Mouse (Mus musculus): Measurements from ENCODE around the gene Map2k2.
"Not testable (repeated sequence)": the region's sequence is repeated elsewhere in the genome, so short reads cannot be mapped to it uniquely, and the experiment has no call there.

The Map2k2 gene

DNA sequence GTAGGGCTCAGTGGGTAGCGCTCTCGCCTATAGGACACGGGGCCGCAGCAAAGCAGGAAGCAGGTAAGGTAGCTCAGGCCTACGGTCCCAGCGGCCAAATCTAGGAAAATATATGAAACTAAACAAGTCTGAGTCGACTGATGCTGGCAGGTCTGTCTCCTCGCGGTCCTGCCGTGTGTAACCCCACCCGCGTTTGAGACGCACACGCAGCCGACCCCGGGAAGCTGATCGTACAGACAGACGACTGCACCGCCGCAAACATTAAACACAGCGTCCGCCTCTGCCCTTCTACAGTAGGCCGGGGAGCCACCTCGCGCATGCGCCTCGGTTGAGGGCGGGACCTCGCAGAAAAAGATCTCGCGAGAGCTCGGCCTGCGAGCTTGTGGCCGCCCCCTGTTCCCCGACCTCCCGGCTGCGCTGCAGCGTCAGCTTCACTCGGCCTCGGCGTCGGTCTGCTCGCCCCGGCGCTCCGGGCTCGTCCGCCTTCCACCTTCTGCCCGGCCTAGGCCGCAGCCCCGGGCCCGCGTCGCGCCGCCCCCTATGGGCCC lies at the start of gene Map2k2:
TSS of gene Map2k2 (plus strand) at position 351 of the 548 bp plus-strand sequence.
- DNase-seq (ENCODE audit: low spot score in 2 of 2), result peak; percentile 92

DNA sequence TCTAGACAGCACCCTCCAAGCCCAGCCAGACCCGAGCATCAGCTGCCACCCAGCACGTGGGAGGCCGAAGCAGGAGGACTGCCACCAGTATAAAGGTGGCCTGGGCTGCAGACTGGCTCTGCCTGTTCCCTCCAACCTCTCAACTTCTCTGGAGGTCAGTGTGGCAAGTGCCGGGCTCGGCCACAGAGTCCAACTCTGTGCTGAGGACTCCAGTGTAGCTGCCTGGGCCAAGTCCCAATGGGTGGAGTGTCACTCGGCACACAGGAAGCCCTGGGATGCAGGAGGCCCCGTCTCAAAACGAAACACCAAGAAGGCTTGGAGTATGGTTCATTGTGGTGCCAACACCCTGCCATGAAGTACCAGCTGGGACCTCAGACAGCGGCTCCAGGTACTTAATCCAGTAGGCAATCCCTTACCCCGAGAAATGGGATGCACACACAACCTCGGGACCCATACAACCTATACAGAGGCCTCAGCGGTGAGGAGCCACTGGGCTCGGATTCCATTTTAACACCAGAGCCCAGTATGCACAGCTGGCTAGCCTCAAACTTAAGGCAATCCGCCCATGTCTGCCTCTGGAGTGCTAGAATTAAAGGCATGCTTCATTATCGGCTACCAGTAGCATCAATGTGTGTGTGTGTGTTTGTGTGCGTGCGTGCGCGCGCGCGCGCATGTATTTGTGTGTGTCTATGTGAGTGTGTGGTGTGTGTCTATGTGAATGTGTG lies 48.1 kb upstream of the Map2k2 start:
- no peak for DNase-seq (ENCODE audit: low spot score in 2 of 2)

DNA sequence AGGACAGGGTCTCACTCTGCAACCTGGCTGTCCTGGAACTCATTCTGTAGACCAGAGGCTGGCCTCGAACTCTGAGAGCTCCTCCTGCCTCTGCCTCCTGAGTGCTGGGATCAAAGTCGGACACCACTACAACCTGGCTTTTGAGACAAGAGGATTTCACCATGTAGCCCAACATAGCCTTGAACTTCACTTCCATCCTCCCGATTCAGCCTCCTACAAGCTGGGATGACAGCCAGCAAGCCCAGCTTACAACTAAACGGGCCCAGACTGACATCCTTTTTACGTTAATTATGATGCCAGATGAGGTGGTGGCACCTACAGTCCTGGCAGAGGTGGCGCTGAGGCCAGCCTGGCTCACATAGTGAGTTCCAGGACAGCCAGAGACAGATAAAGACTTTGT lies 46.8 kb upstream of the Map2k2 start:
- no peak for DNase-seq (ENCODE audit: low spot score in 2 of 2)

DNA sequence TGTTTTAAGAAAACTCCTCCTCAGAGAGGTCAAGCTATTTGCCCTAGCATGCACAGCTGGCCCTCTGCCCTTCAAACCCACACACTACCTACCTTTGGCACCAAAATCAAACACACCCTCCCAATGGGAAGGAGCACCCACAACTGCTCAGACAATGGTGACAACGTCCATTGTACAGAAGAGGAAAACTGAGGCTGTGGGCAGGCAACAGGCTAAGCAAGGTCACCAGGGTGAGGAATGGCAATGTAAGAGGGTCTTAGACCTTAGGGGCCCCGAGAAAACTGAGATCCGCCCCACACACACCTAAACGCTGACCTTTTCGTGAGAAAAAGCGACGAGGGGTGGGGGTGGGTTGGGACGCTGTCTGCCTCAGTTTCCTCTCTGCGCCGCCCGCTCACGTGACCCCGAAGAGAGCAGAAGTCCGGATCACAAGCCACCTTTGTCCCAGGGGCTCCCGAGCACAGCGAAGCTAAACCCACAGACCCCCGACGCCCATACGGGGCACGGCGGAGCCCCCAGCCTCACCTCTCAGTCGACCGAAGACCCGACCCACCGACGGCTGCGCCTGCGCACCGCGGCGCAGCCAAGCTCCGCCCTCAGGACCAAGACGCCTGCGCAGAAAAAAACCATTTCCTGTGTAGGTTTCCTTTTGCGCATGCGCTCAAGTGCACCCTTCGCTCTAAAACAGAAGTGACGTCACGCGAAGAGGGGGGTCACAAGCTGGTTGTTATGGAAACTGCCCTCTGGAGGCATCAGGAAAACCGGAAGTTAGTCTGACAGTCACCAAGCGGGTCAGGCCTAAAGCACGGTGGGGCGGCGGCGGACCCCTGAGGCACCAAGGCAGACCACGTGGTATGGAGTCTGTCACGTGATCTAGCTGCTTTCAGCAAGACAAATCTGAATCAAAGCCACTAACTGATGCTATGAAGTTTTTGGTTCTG lies 45.8 kb upstream of the Map2k2 start, which contains the start of gene Sgta:
TSS of gene Sgta (minus strand) at position 579 of the 941 bp plus-strand sequence.
- DNase-seq (ENCODE audit: low spot score in 2 of 2), result peak; percentile 100

DNA sequence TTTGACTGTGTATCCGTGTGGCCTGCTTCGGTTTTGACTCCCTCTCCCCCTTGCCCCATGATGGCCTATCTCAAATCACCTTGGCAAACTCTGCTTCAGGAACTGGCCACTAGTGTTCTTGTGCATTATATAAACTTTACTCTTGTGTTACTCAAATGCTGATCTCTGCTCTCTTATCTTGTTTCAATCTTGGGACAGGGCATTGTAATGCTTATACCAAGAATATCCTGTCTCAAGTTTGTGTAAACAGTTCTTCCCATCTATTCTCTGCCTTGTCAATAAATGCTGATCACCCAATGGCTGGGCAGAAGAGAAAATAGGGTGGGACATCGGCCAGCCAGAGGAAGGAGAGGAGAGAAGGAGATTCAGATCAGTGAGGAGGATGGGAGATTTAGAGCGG lies 43.0 kb upstream of the Map2k2 start:
- DNase-seq (ENCODE audit: low spot score in 2 of 2), result no peak

DNA sequence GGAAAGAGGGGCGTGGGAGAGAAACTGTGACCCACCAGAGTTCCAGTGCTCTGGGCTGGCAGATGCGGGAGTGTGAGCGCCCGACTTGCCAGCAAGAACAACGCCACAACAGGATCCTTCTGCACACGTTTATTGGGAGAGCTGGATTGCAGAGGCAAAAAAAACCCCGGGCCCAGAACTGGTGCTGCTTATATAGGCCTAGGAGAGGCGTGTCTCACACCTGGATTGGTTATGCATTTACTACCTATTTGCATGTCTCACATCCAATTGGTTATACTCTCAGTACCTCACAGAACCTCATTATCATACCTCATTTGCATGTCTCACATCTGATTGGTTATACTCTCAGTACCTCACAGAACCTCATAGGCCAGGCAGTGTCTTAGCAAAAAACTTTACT lies 41.2 kb upstream of the Map2k2 start:
- DNase-seq (ENCODE audit: low spot score in 2 of 2), result not testable (repeated sequence)

DNA sequence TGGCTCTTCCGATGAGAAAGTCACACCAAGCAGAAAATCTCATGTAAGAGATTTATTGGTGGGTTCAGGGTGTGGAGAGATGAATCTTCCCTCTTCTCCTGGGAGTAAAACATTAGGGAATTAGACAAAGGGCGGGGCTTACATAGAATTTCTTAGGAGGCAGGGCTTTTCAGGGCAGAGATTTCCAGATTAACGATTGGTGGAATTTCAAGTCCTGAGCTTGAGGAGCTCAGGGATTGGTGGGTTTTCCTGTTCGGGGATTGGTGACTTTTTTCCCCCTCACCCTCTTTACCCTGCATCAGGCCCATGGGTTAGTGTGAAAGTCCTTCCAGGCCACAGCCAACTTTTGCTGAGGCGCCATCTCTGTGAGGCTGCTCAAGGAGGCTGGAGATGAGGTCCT lies 37.0 kb upstream of the Map2k2 start:
- no peak for DNase-seq (ENCODE audit: low spot score in 2 of 2)

DNA sequence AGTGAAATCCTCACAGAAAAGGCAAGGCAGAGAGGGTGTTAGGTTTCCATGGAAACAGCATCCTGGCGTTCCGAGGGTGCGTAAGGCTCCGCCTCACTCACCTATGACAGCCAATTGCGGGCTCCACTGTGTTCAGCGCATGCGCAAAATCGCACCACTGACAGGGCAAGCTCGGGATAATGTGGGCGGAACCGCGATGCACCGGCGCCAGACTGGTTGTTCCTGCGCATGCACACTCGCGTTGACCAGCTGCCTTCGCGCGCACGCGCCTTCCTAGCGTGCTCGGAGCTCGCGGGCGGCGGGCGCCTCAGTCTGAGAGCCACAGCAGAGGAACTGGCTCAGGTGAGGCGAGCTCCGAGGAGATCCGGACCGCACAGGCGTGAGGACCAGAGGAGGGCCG lies 35.9 kb upstream of the Map2k2 start, which contains the start of gene Thop1:
TSS of gene Thop1 (plus strand) at position 200 of the 400 bp plus-strand sequence.
- peak; percentile 97 to 98 for DNase-seq (ENCODE audit: low spot score in 2 of 2)

DNA sequence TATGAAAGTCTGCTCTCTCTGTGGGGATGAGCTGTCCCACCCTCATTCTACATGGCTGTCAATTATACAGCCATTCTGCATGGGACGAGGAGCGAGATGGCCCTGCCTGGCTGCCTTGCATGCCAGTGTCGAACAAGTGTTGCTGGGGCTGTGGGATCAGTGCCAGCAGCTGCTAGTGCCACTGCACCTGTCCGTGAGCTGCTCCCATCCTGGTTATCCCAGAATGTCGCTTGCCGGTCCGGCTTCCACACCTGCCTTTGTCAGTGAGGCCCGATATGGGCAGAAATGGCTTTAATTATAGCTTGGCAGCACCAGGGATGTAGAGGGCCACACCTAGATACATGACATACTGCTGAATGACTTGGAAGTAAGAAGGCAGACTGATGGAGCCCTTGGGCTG lies 33.4 kb upstream of the Map2k2 start:
- DNase-seq (ENCODE audit: low spot score in 2 of 2), result no peak

DNA sequence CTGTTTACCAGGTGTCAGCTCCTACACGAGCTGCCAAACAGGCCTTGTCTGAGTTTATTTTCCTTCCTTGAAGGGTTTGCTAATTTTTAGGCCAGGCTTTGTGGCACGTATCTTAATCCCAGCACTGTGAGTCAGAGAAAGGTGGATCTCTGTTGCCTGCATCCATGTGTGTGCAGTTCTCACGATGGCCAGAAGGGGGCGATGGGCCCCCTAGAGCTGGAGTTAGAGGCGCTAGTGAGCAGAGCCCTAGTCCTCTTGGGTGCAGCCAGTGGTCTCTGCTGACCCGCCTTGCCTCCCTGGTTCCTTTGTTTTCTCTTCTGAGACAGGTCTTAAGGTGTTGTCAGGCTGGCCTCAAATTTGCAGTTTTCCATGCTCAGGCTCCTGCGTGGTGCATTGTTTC lies 32.3 kb upstream of the Map2k2 start:
- DNase-seq (ENCODE audit: low spot score in 2 of 2), result no peak

DNA sequence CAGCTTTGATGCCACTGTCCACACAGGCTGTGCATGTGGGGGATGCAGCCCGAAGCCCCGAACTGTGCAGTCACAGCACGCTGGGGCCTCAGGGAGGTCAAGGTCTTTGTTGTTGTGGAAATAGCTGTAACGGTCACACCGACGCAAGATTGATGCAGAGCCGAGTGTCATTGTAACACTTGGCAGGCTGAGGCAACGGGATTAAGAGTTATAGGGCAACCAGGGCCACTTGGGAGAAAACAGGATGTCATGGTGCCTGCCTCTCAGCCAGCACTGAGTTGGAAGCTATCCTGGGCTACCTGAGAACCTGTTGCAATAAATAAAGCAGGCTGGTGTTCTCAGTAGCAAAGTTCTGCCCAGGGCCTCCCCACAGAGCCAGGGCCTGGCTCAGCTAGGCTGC lies 30.0 kb upstream of the Map2k2 start:
- DNase-seq (ENCODE audit: low spot score in 2 of 2), result no peak

DNA sequence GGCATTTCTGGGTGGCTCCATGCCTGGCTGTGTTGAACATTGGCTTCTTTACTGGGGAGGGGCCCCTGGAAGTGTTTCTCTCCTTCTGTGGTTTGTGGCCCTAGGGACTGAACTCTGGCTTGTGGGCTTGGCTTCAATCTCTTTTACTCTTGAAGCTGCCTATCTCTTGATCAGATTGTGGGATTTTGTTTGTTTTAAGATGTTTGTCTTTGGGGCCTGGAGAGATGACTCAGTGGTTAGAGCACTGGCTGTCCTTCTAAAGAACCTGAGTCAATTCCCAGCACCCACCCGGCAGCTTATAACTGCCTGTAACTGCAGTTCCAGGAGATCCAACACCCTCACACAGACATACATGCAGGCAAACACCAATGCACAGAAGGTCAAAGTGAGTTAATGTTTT lies 29.4 kb upstream of the Map2k2 start:
- DNase-seq (ENCODE audit: low spot score in 2 of 2), result no peak

DNA sequence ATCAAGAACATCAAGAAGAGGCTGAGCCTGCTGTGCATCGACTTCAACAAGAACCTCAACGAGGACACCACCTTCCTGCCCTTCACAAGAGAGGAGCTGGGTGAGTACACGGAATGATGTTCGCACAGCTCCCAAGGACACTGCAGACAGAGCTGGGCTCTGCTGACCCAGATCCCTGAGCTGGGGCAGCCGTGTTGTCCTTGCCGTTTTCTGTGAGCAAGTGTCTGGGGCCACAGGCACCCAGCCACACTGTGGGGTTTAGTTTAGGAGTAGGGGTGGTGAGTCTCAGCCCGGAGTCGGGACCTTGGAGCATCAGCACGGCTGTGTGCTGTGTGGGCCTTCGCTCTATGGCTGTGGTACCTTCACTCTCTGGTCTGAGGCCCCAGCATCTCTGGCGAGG lies 27.8 kb upstream of the Map2k2 start:
- DNase-seq (ENCODE audit: low spot score in 2 of 2), result no peak

DNA sequence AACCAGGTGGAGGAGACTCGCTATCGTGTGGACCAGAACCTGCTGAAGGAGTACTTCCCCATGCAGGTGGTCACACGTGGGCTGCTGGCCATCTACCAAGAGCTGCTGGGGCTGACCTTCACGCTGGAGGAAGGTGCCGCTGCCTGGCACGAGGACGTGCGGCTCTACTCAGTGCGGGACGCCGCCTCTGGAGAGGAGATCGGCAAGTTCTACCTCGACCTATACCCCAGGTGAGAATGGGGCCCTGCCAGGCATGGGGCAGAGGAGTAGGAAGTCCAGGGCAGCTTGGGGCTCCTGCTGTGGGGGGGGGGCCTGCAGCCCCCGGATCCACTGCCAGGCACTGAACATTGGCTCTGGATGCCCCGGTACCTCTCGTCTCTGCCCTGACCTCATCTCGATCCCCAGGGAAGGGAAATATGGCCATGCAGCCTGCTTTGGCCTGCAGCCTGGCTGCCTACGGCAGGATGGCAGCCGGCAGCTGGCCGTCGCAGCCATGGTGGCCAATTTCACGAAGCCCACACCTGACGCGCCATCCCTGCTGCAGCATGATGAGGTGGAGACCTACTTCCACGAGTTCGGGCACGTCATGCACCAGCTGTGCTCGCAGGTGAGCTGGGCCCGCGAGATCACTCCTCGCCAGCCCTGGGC lies 25.6 kb upstream of the Map2k2 start:
- DNase-seq (ENCODE audit: low spot score in 2 of 2), result no peak

DNA sequence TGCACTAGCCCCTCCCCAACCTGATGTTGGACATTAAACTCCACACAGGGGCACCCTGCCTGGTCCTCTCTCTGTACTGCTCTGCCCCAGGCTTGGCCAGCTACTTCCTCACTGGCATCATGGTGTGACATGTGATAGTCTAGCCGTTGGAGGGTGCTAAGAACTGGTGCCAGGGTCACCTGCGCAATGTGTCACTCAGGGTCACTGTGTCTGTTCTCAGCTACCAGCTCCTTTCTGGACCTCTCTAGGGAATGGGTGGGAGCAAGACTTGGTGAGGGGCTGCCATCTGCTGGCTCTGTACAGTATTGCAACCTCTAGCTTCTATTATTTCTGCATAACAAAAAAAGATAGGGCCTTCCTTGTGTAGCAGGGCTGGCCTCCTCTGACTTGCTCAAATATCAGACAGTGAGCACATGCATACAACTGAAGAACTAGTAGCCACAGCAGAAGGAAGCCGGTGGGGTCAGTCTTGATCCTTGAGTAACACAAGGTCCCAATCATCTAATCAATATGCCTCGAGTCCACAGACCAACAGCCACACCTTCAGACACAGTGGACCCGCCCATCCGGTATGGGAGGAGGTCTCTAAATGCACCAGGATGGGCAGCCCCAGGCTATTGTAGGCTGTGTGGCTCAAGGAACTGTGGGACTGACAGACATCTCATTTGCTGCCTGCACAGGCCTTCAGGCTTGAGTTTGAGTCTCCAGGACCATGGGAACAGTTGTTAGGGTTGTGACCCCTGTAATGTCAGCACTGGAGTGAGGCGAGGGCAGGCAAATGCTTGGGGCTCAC lies 23.4 kb upstream of the Map2k2 start:
- DNase-seq (ENCODE audit: low spot score in 2 of 2), result peak; percentile 19 to 43

DNA sequence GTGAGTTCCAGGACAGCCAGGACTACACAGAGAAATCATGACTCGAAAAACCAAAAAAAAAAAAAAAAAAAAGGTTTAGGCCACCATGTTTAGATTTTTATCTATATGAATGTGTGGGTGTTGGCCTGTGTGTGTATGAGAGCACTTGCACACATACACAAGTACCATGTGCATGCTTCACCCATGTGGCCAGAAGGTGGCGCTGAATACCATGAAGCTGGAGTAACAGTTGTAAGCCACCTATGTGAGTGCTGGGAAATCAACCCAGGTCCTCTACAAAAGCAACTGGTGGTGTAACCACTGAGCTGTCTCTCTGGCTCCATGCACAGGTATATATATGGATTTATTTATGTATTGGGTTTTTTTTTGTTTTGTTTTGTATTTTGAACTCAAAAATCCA lies 18.7 kb upstream of the Map2k2 start:
- no peak for DNase-seq (ENCODE audit: low spot score in 2 of 2)

DNA sequence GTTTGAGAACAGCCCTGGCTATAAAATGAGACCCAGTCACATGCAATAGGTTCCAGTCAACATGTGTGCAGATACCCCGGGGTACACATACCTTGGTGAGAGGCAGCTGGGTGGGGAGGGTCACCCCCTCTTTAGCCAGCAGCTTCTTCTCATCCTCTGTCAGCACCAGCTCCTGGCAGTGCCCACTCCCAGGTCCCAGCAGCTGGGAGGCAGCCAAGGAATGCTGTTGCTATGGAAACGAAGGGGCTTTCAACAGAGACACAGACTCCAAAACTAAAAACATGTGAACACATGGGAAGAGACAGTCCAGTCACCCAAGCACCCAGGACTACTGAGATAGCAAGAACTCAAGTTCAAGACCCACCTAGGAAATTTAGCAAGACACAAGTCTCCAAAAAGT lies 16.5 kb upstream of the Map2k2 start:
- DNase-seq (ENCODE audit: low spot score in 2 of 2), result no peak

DNA sequence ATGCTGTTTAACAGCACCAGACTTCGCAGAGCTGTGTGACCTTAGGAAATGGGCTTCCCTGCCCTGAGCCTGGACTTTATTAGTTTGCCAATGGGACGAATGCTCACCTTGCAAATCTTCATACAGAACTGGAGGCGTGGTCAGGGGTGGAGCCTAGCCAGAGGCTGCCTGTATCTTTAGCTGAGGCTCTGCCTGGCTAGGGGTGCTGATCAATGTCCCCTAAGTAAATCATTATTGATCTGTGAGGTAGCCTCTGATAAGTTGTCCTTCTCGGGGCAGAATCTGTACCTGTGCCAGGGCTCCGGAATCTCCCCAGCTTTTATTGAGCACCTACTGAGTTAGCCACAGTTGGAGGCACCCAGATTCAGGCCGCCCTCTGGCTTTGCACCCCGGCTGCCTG lies 15.1 kb upstream of the Map2k2 start:
- DNase-seq (ENCODE audit: low spot score in 2 of 2), result no peak

DNA sequence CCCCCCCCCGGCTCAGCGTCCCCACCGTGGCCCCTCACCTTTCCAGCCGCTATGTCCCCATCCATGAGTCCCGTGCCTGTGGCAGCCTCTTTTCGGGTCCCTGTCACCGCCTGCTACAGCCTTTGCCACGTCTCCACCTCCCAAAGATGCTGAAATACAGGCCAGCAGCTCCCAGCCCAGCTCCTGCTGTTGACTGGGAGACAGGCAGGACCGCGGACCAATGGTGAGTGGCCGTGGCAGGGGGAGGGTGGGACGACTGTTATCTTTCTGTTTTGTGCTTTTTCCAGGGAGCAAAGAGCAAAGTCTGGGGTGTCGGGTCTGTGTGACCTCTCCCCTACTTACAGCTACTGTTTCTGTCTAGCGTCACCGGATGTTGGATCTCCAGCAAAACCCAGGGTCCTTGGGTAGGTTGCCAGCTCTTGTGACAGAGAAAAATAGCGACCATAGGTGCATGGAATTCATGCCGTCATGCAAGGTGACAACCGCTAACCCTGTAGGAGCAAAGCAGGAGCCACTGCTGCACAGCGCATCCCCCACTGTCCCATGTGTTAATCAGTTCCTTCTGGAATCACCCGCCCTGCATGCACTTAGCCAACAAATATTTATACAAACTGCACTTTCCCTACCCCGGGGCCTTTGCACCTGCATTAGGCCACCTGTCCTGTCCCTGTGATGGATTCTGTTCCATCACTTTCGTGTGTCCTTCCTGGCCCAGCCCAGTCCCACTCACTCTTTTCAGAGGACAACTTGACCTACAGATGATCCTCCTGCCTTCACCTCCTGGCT lies 13.1 kb upstream of the Map2k2 start:
- no peak for DNase-seq (ENCODE audit: low spot score in 2 of 2)

DNA sequence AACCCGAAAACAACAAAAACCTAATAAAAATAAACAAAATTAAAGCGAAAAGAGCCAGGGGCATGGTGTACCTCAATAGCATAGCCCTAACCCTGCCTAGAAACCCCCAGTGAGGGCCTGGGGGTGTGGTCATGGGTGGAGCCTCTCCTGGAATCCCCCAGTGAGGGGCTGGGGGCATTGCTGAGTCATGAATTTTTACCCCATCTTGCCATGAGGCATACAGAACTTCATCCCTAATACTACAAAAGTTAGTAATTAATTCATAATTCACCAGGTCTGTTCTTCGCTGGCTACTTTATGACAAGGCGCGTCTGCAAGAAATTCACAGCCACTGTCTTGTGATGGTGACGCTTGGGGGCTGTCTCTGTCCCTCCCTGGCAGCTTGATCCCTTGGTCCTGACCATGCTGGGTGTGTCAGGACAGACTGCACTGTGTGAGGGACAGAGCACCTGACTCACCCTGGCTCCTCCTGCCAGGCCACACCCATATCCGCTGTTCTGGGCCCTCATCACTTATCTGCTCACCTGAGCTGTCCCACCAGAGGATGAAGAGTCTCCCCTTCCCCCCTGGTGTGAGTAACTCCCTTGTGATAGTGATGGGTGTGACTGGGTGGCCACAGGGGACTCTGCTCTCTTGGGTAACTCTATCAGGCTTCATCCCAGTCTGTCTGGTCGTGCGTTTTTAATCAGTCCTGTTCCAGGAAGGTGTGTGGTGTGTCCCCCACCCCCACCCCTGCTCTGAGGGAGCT lies 10.6 kb upstream of the Map2k2 start:
- DNase-seq (ENCODE audit: low spot score in 2 of 2), result no peak

Measured in right cerebral cortex, postnatal 36 days (tissue).